Mouse (Mus musculus) neural tube, embryonic 13.5 days (tissue): ENCODE measurements around the gene Epas1. TPM values are rescaled to one million over a fixed set of nuclear protein-coding genes. Genes with fewer than 3 reads are reported as not detected.

Experiments
- ATAC-seq: fragments of 200-750 bp; cut with Nextera tagmentation; 2 replicates; pipeline ENCODE4 v1.8.0; 2017; ENCODE audit warnings: low read depth, mild to moderate bottlenecking, moderate TSS enrichment, moderate library complexity
- H3K27ac ChIP-seq: fragments of 300-500 bp; sonication (generic); replicated peaks from 2 replicates; pipeline ENCODE4 v1.5.1; 2015; ENCODE audit warnings: moderate library complexity, mild to moderate bottlenecking, inconsistent platforms
- H3K27me3 ChIP-seq: fragments of 300-500 bp; sonication (generic); 2 replicates; pipeline ENCODE4 v1.6.1; 2015; ENCODE audit warnings: mild to moderate bottlenecking, inconsistent platforms
- H3K36me3 ChIP-seq: fragments of 300-500 bp; sonication (generic); 2 replicates; pipeline ENCODE4 v1.6.1; 2015; ENCODE audit warnings: mild to moderate bottlenecking, inconsistent platforms
- H3K4me1 ChIP-seq: fragments of 300-500 bp; sonication (generic); replicated peaks from 2 replicates; pipeline ENCODE4 v1.6.1; 2015; ENCODE audit warnings: inconsistent platforms
- H3K4me2 ChIP-seq: fragments of 300-500 bp; sonication (generic); 2 replicates; pipeline ENCODE4 v1.6.1; 2015; ENCODE audit warnings: inconsistent platforms, mild to moderate bottlenecking, moderate library complexity
- H3K4me3 ChIP-seq: fragments of 300-500 bp; sonication (generic); 2 replicates; pipeline ENCODE4 v1.5.1; 2015; ENCODE audit warnings: mild to moderate bottlenecking, inconsistent platforms
- H3K9ac ChIP-seq: fragments of 300-500 bp; sonication (generic); 2 replicates; pipeline ENCODE4 v1.6.1; 2015; ENCODE audit warnings: moderate library complexity, mild to moderate bottlenecking, inconsistent platforms
- H3K9me3 ChIP-seq: fragments of 300-500 bp; sonication (generic); 2 replicates; pipeline ENCODE4 v1.6.1; 2016; ENCODE audit warnings: inconsistent platforms
- WGBS: fragments of 180-500 bp; shearing (Covaris S2); methylation state at CpG from one replicate; pipeline ENCODE4 v1.1.7; 2015; 5-methylcytosine and 5-hydroxymethylcytosine counted together
- polyA plus RNA-seq: library from polyadenylated mRNA; unstranded; fragments of >200 nt; fragmentation: Nextera tagmentation; extraction: Ambion mirVana; gene quantifications from 2 replicates; pipeline ENCODE4 v1.2.1, GENCODE M21; 2015

The Epas1 gene
- polyA plus RNA-seq, 1 experiment from 2014 or later = 5.8 TPM

DNA sequence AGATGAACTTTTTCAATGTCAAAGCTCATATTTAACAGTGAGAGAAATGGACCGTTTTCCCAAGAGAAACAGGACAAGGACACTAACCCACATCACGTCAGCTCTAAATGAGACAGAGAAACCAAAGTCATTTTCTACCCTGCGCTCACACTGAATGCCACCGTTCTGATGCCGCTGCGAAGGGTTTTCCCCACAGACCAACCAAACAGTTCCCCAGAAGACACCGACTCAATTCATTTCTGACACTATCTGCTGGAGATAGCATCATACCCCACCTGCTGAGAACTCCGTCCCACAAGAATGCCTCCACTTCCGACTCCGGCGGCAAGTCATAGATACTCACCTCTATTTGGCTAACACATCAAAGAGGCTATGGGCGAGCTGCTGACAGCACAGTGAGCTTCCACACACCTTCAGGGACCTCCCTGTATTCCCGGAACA lies 99.1 kb downstream of the Epas1 start:
- no peaks in the 10 kb centered on the region for H3K36me3 ChIP-seq
- H3K4me2 ChIP-seq = no peak overlapping the region
- no peak for ATAC-seq
- 61% methylated on average over 13 of the region's 13 CpGs for WGBS
- no peak overlapping the region for H3K4me3 ChIP-seq
- H3K9me3 ChIP-seq = no peaks in the 10 kb centered on the region
- H3K27me3 ChIP-seq = no peaks in the 10 kb centered on the region
- H3K9ac ChIP-seq = no peak overlapping the region
- no peaks in the 10 kb centered on the region for H3K4me1 ChIP-seq
- H3K27ac ChIP-seq = no peak overlapping the region

DNA sequence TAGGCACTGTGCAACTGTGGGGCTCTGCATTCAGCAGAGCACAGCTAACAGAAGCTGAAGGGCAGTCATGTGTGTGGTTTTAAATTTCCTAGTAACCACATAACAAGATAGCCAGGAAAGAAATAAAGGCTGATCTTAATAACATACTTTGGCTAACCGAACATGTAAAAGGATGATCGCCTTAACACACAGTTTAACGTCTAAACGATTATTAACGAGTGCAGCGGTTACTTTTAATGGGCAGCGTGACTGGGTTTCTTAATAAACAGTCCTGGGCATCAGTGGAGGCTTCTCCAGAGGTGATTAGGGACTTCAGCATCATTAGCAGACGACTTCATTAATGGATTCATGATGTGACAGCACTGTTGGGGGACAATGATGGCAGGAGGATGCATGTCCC lies 117.1 kb downstream of the Epas1 start:
- no peak overlapping the region for H3K4me3 ChIP-seq
- ATAC-seq = no peak
- H3K4me1 ChIP-seq = no peaks in the 10 kb centered on the region
- no peak overlapping the region for H3K27ac ChIP-seq
- H3K27me3 ChIP-seq = no peaks in the 10 kb centered on the region
- no peaks in the 10 kb centered on the region for H3K9me3 ChIP-seq
- H3K9ac ChIP-seq = no peak overlapping the region
- H3K36me3 ChIP-seq = no peaks in the 10 kb centered on the region
- H3K4me2 ChIP-seq = no peak overlapping the region
- WGBS = 71% methylated on average over 8 of the region's 8 CpGs

DNA sequence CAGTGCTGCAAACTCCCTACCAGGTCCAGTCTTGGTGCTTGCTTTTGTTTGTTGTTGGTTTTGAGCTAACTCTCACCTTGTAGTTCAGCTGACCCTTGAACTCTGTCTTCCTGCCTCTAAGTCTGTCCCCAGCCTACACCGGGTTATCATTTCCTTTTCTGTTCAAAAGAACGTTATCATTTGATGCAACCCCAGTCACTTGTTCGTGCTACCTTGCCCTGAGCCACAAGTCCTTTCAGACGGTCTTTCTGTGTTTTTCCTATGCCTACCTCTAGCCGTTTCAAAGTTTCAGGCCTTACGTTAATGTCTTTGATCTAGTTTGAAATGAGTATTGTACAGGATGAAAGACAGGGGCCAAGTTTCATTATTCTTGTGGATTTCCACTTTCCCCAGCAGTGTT lies 119.1 kb downstream of the Epas1 start:
- no peak for ATAC-seq
- no peak overlapping the region for H3K4me2 ChIP-seq
- H3K27ac ChIP-seq = no peak overlapping the region
- no peak overlapping the region for H3K4me3 ChIP-seq
- WGBS = 82% methylated on average over 6 of the region's 6 CpGs
- H3K4me1 ChIP-seq = no peaks in the 10 kb centered on the region
- H3K9me3 ChIP-seq = no peaks in the 10 kb centered on the region
- no peaks in the 10 kb centered on the region for H3K36me3 ChIP-seq
- no peaks in the 10 kb centered on the region for H3K27me3 ChIP-seq
- H3K9ac ChIP-seq = no peak overlapping the region

DNA sequence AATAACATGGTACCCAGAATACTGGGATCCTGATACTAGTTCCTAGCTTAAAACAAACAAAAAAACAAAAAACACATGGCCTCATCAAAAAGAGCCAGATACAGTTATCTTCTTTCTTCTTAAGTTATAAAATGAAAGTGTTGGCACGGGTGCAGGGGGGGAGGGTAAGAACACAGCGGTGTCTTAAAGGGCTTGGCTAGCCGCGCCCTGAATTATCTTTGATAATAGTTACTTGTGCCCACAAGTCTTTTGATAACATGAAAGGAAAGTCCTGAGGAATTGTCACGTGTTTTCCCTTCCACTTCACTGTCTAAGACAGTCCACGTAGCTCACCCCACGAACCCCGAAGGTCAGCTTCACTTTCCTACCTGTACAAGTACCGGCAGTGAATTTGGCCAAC lies 123.4 kb downstream of the Epas1 start:
- no peak for ATAC-seq
- no peak overlapping the region for H3K9ac ChIP-seq
- H3K4me1 ChIP-seq = peaks cover 9% of the 10 kb centered on the region
- 91% methylated on average over 9 of the region's 9 CpGs for WGBS
- H3K9me3 ChIP-seq = no peaks in the 10 kb centered on the region
- H3K27ac ChIP-seq = no peak overlapping the region
- H3K27me3 ChIP-seq = no peaks in the 10 kb centered on the region
- no peak overlapping the region for H3K4me3 ChIP-seq
- no peak overlapping the region for H3K4me2 ChIP-seq
- H3K36me3 ChIP-seq = no peaks in the 10 kb centered on the region

DNA sequence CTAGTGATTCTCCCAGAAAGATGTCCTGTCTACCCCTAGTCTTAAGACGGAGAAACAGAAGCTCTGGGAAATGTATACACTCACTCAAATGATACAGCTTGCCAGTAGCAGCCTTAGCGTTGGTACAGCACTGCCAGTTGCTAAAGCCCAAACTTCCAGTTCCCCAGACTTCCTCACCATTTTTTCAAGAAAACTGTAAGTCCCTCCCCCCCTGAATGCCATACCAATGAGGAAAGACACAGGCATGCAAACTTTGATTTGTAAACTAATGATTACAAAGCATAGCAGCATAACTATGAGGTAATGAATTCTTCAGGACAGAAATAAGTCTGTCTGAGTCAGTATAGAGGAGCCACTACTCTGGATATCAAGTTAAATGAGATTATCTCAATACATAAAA lies 124.2 kb downstream of the Epas1 start:
- Histone ChIP-seq H3K36me3 (no peaks in the 10 kb centered on the region), H3K9me3 (no peaks in the 10 kb centered on the region), H3K4me1 (peaks cover 9% of the 10 kb centered on the region), H3K27ac (no peak overlapping the region), H3K4me2 (no peak overlapping the region), H3K27me3 (no peaks in the 10 kb centered on the region), H3K4me3 (no peak overlapping the region), H3K9ac (no peak overlapping the region)
- 81% methylated on average over 2 of the region's 2 CpGs for WGBS
- ATAC-seq = no peak

DNA sequence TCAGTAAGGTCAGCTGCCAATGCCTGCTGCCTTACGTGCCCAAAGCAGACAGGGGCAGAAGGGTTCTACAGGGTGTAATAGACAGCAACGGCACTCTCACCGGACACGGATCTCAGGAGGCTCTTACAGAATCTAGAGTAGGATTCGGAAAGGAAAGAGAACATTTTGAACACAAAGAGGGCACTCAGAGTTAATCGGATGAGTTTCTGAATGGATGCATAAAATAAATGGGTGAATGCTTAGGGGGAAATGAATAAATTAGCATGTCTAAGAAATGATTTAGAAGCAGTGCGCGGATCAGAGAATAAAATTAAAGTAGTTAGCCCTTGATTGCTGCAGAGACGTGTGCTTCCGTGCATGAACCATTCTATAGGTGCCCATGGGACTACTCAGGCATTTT lies 126.6 kb downstream of the Epas1 start:
- no peak for ATAC-seq
- 31% methylated on average over 10 of the region's 10 CpGs for WGBS
- Histone ChIP-seq H3K4me2 (no peak overlapping the region), H3K27me3 (no peaks in the 10 kb centered on the region), H3K36me3 (no peaks in the 10 kb centered on the region), H3K4me1 (peaks cover 9% of the 10 kb centered on the region), H3K4me3 (no peak overlapping the region), H3K9ac (no peak overlapping the region), H3K9me3 (no peaks in the 10 kb centered on the region), H3K27ac (0 out of 2 replicates have a peak overlapping the region, but pooled peaks have one; percentile 13)

DNA sequence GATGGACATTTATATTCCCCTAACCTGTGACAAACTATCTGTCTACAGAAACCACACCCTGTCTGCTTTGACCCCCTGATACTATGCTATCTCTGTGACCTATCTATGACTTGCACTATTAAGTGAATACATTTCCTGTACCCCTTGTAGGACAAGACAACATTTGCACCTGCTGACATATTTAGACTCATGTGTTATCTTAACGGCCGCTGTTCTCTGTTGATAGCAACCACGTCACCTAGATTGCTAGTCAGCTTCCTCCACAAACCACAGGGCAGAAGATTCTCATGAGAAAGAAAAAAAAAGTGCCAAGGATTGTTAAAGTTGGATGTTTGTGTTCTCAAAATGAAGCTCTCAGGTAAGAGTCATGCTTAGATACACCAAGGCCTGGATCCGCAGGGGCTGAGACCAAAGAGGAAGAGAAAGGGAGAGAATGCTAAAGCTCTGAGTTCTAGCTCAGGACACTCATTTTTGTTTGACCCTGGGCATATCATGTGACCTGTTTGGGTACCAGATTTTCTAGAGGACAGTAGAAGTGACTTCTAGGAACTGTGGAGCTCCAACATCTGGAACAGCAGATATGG lies 127.1 kb downstream of the Epas1 start:
- peaks cover 9% of the 10 kb centered on the region for H3K4me1 ChIP-seq
- no peaks in the 10 kb centered on the region for H3K27me3 ChIP-seq
- H3K27ac ChIP-seq = 0 out of 2 replicates have a peak overlapping the region, but pooled peaks have one; percentile 13
- no peaks in the 10 kb centered on the region for H3K9me3 ChIP-seq
- no peaks in the 10 kb centered on the region for H3K36me3 ChIP-seq
- no peak overlapping the region for H3K4me3 ChIP-seq
- no peak overlapping the region for H3K4me2 ChIP-seq
- no peak for ATAC-seq
- 83% methylated on average over 4 of the region's 4 CpGs for WGBS
- no peak overlapping the region for H3K9ac ChIP-seq

Other genes with a start within 250 kb of the Epas1 start
- gene Gm10309, start 248.5 kb upstream of the Epas1 start, polyA plus RNA-seq = 0.23 and 0.46 TPM in 2 replicates
- not detected in 2 replicates for gene Tmem247, start 163.6 kb downstream of the Epas1 start, polyA plus RNA-seq
- gene Atp6v1e2, start 194.2 kb downstream of the Epas1 start, polyA plus RNA-seq = not detected in 2 replicates
- gene Rhoq, start 209.4 kb downstream of the Epas1 start, polyA plus RNA-seq = 8.7 and 10.5 TPM in 2 replicates